Mouse (Mus musculus): ENCODE measurements around the gene Hs3st5.

The Hs3st5 gene

DNA sequence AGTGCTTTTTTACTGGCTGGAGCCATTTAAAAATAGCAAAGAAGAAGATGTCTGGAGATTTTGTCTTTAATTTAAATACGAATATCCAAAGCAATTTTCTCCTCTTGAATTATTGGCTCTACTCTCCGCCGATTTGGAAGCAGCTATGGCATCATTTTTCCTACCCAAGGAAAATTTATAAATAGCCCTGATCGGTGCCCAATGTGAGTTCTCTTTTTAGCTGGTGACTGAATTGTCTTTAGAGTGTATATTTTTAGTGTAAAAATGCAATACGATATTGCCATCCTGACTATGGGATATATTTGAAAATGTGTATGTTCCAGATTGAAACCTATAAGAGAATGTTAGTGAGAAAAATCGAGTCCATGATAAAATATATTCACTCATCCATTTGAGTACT, 51.1 kb downstream of the Hs3st5 start:
- DNase-seq (ENCODE audit: low read depth, low spot score) = no peak

DNA sequence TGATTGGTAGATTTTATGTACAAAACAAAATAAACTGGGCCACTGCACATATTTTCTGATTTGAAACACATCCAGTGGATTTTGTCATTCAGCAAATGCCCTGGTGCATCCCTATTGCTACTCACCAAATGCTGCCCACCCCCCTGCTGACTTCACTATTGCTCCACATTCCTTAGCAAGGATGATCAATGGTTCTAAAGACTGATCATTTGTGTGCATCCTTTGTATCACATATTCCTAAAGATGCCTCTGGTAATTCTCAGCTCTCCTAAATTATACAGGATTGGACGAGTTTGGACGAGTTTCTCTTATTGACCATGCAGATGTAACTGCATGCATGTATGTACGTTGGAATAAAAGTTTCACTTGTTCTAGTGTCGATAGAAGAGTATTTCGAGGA, 52.1 kb downstream of the Hs3st5 start:
- DNase-seq (ENCODE audit: low read depth, low spot score) = no peak

DNA sequence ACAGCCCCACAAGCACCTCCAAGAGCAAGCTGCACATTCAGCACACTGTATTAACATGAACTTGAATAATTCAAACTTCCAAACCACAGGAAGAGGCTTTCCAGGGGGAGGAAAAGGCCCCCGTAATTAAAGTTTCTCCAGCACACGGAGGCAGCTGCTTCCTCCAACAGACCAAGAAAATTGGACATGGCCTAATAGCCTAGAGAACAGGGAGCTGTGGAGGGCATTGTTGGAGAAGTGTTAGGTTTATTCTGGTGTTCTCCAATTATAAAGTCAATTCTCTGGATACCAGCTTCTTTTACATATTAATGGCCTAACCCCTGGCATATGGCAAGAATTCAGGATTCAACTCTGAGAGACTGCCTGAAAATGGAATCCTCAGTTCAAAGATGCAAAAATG, 60.6 kb downstream of the Hs3st5 start:
- DNase-seq (ENCODE audit: low read depth, low spot score) = no peak

DNA sequence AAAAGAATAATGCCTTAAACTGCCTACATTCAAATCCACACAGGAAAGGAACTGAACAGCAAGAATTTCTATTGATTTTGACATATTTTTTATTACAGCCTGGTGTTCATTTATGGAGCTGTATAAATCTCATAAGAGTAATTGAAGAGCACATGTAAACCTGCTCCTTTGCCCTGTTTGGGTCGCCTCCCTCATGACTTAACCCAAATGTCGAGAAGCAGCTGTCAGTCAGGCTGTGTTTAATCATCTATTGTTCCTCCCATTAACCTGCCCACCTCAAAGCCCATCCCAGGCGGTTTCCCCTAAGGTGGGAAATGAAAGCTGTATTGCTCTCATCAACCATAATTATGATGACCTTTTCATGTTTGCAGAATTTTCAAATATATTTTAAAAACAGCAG, 65.9 kb downstream of the Hs3st5 start:
- DNase-seq (ENCODE audit: low read depth, low spot score) = no peak

DNA sequence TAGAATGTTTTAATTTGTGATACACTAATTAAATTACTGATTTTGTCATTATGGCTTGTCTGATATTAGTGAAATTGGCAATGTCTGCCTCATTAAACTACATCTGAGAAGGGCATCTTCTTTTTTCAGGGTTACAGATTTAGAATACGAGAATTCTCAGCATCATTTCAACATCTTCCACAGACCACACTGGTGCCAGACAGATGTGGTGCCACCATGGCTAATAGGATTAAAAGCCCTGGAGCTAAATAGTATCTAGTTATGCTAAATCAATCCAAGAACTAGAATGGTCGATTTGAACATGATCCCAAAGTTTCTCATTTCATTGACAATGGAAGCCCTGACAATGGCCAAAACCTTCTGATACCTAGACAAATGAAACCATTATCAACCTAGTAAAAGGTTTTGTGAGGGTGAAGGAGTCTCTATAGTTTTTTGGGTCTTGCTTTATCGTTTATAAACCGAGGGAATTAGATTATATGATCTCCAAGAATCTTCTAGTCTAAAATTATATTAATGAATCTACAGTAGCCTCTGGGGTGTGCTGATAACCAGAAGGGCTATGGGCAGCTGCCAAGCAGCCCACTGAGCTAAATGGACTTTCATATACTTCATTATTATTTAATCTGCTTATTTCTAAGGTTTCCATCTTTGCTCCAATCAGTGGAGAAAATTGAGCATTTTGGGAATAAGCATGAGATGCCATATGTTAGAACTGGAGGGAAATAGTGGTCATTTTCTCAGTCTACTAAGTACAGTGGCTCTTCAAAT, 71.9 kb downstream of the Hs3st5 start:
- DNase-seq (ENCODE audit: low read depth, low spot score) = no peak

DNA sequence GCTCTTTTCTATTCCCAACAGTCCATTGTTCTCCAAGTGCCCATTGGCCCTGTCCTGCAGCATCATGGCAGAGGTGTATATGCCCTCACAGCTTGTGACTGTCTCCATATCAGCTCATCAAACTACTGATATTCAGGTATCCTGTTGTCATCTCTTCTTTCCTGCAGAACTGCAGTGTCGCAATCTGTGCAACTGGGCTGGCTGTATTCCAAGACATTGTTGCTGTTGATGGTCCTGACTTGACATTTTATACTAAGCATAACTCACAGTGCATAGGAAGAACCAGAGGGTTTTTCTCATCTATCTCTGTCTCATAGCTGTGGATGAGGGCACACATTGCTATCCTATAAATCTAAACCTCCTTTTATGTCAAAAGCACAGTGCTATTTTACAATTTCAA, 103.8 kb downstream of the Hs3st5 start:
- DNase-seq (ENCODE audit: low read depth, low spot score) = no peak

DNA sequence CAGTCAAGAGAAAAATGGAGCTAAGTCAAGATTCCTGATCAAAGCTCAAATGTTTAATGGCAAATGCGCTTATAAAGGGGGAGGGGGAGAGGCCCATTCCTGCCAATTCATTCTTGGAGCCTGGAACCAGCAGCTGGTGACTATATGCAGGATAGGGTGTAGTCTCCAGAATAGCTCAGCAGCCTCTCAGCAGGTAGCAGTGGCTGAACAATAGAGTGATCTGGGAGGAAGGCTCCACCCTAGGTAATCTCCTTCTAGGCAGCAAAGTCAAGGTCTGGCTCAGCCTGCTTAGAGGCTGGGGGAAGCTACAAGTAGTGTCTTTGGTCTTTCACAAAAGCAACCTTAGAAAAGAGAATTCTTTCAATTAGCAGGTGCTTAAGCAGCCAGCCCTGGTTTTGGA, 104.8 kb downstream of the Hs3st5 start:
- peak; percentile 69 for DNase-seq (ENCODE audit: low read depth, low spot score)

DNA sequence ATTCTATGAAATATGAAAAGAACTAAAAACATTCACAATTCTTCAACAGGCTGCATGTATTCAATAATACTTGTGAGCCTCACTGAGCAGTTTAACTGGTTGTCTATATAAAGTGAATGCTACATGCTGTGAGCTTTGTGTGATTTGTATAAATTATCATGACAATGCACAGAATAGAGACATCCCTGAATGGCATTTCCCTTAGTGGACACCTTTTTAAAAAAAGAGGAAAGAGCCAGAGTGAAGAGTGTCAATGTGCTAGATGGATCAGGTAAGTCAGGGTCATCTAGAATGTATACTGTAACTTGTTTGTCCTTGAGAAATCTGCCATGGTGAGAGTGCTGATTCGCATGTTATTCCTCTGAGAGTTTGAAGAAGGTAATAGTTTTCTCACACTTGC, 116.4 kb downstream of the Hs3st5 start:
- DNase-seq (ENCODE audit: low read depth, low spot score) = no peak

DNA sequence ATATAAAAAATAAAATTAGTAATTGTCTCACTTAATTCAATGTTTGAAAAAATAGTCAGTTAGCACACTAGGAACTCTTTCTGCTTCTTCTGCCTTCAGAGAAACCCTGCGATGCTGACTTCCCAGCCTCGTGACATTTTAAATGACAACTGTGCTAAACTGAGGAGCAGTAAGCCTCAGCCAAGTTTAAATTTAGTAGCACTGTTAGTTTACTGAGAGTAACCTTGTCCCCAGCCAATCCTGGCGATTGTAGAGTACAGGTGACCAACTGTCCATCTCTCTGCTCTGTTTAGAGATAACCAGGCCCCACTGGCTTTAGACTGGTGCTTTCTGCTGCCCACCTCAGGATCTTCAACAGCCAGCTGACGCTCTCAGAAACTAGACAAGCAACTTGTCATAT, 121.3 kb downstream of the Hs3st5 start:
- DNase-seq (ENCODE audit: low read depth, low spot score) = no peak

DNA sequence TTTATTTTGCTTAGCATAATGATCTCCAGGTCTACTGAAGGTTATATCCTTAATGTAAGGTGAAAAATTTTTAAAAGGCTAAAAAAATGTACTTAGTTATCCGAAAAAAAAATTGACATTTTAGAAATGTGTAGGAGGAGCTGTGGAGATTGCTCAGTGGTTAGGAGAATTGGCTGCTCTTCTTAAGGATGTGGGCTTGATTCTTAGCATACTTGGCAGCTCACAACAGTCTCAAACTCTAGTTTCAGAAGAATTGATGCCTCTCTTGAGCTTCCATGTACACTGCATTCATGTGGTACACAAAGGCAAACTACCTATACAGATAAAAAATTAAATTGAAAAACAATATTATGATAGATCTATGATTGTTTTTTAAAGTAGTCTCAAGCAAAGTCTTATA, 125.1 kb downstream of the Hs3st5 start:
- no peak for DNase-seq (ENCODE audit: low read depth, low spot score)

DNA sequence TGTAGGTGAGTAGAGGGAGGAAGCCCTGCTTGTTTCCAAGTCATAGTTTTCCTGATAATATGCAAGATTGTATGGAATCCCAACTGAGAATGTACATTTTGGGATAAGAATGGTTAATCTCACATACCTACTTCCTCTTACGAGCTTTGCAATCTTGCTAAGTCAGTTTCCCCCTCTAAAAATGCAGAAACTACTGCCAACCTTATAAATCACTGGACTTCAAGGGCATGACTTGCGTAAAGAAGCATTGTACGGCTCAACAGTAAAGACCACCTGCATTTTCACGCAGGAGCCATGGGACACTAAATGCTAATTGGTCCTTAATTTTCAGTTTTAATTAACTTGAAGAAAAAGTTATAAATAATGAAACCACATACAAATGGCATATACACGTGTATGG, 144.0 kb downstream of the Hs3st5 start:
- no peak for DNase-seq (ENCODE audit: low read depth, low spot score)

DNA sequence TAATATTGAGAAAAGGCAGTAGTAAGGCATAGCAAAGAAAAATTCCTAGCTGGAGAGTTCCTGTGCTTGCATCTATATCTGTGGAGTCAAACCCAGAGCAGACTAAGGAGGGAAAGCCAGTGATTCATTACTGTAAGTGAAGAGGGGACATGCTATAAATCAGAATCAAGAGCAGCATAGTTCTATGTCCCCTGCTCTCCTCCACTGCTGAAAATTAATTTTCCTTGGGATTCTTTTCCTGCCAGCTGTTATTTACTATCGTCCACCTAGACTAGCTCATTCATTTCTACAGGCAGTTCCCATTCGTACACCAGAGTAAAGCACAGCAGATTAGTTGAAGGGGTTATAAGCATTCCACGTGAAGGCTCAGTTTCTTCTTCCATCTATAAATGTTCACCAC, 207.4 kb downstream of the Hs3st5 start:
- no peak for DNase-seq (ENCODE audit: low read depth, low spot score)

DNA sequence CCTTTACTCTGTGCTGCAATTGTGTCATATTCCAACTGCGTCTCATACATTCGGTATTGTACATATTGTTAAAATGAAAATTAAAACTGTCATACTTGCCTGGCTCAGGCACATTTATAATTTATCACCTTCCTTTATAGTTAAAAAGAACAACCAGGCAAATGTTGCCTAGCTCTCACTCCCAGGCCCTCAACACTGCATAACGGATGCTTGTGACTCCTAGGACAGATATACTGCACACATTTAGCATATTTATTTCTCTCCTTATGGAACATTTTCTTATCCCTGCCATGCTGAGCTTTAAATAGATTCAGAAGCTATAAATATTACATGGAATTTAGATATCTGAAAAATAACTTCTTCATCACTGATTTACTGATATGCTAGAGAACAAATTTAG, 219.6 kb downstream of the Hs3st5 start:
- no peak for DNase-seq (ENCODE audit: low read depth, low spot score)

DNA sequence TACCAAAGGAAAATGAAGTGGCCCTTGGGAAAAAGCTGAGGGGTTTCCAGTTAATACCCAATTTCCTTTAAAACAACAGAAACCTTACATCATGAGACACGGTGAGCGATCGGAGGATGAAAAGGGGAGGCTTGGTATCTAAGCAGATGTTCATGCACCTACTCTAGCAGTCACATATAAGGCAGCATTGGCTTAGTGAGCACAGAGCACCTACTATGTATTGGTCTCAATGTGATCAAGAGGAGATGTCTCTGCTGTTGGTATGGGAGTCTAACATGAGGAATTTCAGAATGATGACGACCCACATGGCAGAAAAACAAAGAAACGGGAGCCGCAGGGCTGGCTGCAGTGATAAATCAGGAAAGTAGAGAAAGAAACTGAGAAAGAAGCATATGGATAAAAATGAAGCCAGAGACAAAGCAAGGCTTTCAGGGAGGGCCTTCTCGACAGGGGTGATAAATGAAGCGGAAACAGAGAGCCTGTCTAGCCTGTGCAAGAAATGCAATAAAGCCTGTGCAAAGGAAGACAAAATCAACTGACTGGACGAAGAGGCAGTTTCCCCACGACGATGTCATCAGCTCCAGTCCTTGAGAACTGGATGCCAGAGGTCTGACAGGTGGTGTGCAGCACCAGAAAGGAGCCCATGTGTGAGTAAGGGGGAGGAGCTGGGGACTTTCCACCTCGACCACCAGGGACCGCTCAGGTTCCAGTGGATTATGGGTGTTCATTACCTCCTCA, 222.9 kb downstream of the Hs3st5 start:
- DNase-seq (ENCODE audit: low read depth, low spot score) = no peak

DNA sequence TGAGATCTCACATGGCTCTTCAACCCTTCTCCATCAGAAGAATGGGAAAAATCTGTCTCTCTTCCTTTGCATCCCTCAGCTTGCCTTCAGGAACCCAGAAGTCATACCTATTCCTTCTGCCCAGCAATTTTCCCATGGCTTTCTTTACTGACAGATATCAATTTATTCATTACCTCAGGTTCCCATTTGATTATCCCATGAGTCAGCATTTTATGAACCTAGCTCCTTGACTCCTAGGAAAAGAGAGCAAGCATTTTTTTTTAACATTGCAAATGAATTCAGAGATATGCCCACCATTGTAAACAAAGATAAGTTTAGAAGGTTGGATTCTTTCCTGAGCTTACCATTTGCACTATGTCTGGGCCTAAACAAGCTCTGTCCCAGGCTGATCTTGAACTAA, 232.8 kb downstream of the Hs3st5 start:
- no peak for DNase-seq (ENCODE audit: low read depth, low spot score)

DNA sequence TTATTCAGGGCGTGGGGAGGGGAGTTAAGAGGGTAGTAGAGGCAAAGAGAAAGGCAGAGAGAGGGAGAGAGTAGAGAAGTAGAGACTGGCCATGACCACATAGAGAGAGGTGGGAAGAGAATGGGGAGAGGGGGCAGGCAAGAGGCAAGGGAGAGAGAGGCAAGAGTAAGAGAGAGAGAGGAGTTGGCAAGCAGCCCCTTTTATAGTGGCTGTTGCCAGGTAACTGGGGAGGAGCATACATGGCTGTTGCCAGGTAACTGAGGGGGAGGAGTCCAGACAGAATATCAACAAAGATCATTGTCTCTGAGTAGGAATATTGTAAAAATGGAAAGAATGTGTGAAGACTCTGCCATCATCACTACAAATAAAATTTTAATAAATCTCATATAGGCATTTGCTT, 243.4 kb downstream of the Hs3st5 start:
- no peak for DNase-seq (ENCODE audit: low read depth, low spot score)

DNA sequence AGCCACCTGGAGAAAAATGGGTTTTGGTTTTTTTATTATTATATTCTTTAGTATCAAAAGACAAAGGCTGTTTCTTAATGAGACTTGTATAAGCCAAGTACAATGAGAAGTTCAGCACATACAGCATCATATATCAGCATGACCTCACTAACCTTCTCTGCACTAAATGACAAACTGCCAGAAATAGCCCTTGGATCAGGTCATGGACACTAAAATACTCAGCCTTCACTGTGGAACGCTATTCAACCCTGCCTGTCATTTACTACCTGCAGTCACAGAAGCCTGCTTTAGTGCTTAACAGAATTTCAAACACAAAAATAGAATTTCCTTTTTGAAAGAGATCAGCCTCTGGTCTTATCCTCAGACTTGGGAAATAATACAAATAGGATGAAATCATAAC, 247.9 kb downstream of the Hs3st5 start:
- no peak for DNase-seq (ENCODE audit: low read depth, low spot score)

DNA sequence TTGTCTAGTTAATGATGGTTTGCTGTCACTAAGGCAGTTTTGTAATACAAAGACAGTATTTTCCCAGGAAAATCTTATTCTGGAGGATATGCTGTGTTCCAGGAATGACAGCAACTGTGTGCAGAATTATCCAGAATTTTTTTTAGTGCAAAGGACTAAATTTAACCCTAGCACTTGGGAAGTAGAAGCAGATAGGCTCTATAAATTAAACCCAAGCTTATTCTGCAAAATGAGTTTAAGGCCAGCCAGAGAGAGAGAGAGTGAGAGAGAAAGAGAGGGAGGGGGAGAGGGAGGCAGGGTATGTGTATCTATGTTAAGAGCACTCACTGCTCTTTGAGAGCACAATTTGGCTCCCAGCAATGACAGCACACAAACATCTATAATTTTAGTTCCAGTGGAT, 267.0 kb downstream of the Hs3st5 start:
- DNase-seq (ENCODE audit: low read depth, low spot score) = no peak

DNA sequence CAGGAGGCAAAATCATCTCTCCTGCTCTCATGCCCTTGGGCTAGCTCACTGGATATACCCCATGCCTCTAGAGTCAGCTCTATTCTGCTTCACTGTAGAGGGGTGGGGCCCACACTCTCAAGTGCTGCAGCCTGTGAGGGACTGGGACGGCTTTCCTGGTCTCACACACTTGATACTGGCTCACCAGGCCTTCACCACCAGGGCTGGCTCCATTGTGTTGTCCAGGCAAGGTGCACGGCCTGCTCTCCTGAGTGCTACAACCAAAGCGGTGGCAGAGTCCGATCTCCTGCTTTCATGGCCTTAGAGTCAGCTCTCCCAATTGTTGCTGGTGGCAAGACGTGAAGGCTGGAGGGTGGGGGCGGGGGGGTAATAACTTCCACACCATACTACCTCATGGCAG, 268.3 kb downstream of the Hs3st5 start:
- DNase-seq (ENCODE audit: low read depth, low spot score) = no peak

DNA sequence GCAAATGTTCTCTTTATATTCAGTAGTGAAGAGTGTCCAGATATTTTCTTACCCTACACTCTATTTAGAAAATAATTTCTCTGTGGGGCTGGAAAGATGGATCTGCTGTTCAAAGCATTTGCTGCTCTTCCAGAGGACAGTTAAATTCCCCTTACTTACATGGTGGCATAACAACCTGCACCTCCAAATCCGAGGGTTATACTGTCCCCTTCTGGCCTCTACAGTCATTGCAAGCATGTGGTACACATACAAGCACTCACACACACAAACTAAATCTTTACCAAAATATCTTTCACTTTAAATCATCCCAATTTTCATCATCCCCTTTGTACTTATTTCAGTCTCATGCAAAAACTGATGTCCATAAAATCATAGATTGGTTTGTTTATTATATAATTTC, 275.0 kb downstream of the Hs3st5 start:
- no peak for DNase-seq (ENCODE audit: low read depth, low spot score)

DNA sequence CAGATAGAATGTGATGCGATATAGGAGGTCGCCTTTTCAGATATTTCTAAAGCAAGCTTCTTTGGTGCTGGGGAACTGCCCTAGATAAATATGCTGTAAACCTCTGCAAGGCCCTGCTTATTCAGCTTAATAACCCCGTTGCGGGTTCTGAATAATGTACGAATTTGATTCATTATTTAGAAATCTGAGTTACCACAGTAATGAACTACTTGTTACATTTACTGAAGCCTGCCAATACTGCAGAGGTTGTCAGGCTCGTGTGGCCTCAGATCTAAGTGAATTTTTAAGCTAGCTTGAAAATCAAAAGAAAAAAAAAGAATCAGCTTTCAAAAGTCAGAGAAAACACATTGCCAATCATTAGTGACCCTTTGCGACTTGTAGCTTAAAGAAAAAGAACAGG, 280.4 kb downstream of the Hs3st5 start:
- no peak for DNase-seq (ENCODE audit: low read depth, low spot score)

DNA sequence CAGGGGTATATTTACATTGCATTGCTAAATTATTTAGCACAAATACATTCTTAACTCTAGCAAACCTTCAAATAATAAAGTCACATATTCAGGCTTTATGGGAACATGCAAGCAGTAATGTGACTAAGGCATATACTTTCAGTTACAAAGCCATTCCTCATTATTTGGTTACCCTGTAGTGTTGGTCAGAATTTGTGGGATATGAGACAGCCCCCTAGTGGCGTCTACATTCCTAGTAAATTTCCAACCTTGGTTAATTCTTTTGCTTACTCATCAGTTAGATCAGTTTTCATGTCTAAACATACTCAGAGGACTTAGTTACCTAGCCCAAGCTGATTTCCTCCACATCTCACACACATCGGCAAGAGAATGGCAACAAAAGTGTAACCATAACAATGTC, 285.2 kb downstream of the Hs3st5 start:
- no peak for DNase-seq (ENCODE audit: low read depth, low spot score)

DNA sequence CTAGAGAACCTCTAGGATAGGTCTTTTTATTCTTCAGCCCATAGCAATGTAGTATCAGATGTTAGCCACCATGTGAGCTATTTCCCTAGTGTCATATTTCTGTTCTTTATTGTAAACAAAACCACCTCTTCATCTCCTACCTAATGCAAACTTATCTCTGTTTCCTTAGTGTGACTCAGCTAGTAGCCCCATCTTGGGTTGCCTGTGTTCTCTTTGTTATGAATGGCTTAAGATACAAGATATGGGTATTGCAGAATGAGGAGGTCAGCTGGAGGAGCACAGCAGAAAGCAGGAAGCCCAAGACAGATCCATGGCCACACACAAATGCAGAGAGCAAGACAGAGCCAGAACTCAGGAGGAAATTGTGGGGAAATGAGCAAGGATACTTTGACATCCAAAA, 288.7 kb downstream of the Hs3st5 start:
- DNase-seq (ENCODE audit: low read depth, low spot score) = no peak

Data from WW6 (cell line).